Mouse (Mus musculus) liver, adult 2 months (tissue): ENCODE measurements at regions not wholly inside any gene's neighbourhood (a gene's known extent, or its start where the extent isn't known, plus 50 kb on each side); places are given as distances from the start of the nearest gene placed in this dataset.

Source experiments
- CTCF ChIP-seq: fragments of 200-500 bp; IDR thresholded peaks from 2 replicates; pipeline ENCODE4 v1.5.1; 2011; ENCODE audit warnings: low read depth, low read length, control low read depth
- POLR2A ChIP-seq: fragments of 200-500 bp; IDR thresholded peaks from 2 replicates; pipeline ENCODE4 v1.6.1; 2011; ENCODE audit warnings: low read length, control low read depth; ENCODE audit not compliant: insufficient read depth; ENCODE audit errors: extremely low read depth

- TF ChIP-seq CTCF (peak; percentile 70; the same call in 1 of the 2 replicates), POLR2A (no peak)
These were observed 59.1 kb upstream of the Mbip start for GRCm38 (mm10) chr12:56404833-56405232.
